In the genomic region with DNA sequence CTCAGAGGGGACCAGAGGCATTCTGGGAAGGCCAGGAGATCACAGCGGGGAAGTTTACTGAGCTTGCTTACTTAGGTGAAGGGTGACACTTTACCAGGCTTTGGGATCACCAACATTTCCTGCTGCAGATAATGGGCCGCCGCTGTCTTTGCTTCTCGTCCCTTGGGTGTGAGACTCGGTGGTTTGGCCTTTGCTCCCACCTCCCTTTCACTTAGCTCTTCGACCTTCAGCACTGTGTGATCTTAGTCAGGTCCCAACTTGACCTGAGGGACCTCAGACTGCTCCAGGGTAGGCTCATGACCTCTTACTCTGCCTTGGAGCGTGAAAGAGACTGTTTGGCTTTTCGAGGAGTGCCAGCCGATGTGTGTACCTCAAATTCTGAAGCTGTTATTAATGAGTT, we compare ENCODE assay signal across 15 mouse cellular contexts. TPM values are rescaled to one million over a fixed set of nuclear protein-coding genes. Genes with fewer than 3 reads are reported as not detected.
"Had no signal": no experiment of that assay in that cellular context is flagged by ENCODE, and none has a peak within 500 bp of the region (broad histone marks: within the 10 kb centered on the region; RNA-seq: fewer than 3 reads in every experiment).

No protein-coding gene starts in this region.

- H3K4me3 ChIP-seq: layer of hippocampus, adult 2 months; limb, embryonic 13.5 days; midbrain, embryonic 13.5 days; neural tube, embryonic 12.5 days; stomach, embryonic 15.5 days had no signal

- H3K36me3 ChIP-seq: limb, embryonic 13.5 days; midbrain, embryonic 13.5 days; neural tube, embryonic 12.5 days; stomach, embryonic 15.5 days had no signal

- H3K9ac ChIP-seq: limb, embryonic 13.5 days; liver, embryonic 14.5 days; midbrain, embryonic 13.5 days; neural tube, embryonic 12.5 days; stomach, embryonic 15.5 days had no signal

- H3K27ac ChIP-seq: layer of hippocampus, adult 2 months; limb, embryonic 13.5 days; liver, embryonic 14.5 days; midbrain, embryonic 13.5 days; neural tube, embryonic 12.5 days; stomach, embryonic 15.5 days had no signal

- DNase-seq: kidney, postnatal 10 days; kidney, postnatal 4 days; left cerebral cortex, postnatal 4 days; lung, adult 2 months; lung, postnatal 36 days; retina, postnatal 1 day; right cerebral cortex, postnatal 4 days; thymus, adult 2 months had no signal

- H3K9me3 ChIP-seq: limb, embryonic 13.5 days; midbrain, embryonic 13.5 days; neural tube, embryonic 12.5 days; stomach, embryonic 15.5 days had no signal

- H3K4me2 ChIP-seq: limb, embryonic 13.5 days; midbrain, embryonic 13.5 days; neural tube, embryonic 12.5 days; stomach, embryonic 15.5 days had no signal

- ATAC-seq: lung, postnatal 0 days; midbrain, embryonic 13.5 days had no signal

RNA-seq across cellular contexts. Expression of gene Galnt6, which starts 1.9 kb away (rescaled TPM):
- polyA plus RNA-seq: midbrain, embryonic 13.5 days had no signal
